Mouse (Mus musculus) spleen, postnatal 14 days (tissue): ENCODE measurements around the gene Krt33b.

Experiments
- DNase-seq, 2 experiments: peaks; one replicate each; pipeline ENCODE4 v3.0.0; 2021 to 2022; ENCODE audit warnings: low spot score in 2 of 2

Gene Krt33b

GRCm38 (mm10) chr11:100029768-100030167 lies at the start of gene Krt33b:
Krt33b (minus strand) TSS chr11:100029868.
- DNase-seq, result no peak

GRCm38 (mm10) chr11:100073873-100074272 lies 44.2 kb upstream of the Krt33b start:
- no peak for DNase-seq

- no peak for DNase-seq
Observed at GRCm38 (mm10) chr11:100067293-100068036, 37.8 kb upstream of the Krt33b start.

GRCm38 (mm10) chr11:100066236-100067010 lies 36.8 kb upstream of the Krt33b start:
- DNase-seq, result no peak

- DNase-seq, result no peak
Observed at GRCm38 (mm10) chr11:100058875-100059274, 29.2 kb upstream of the Krt33b start.

- no peak for DNase-seq
Observed at GRCm38 (mm10) chr11:100055686-100056655, 26.3 kb upstream of the Krt33b start.

GRCm38 (mm10) chr11:100050451-100050850 lies 20.8 kb upstream of the Krt33b start, which contains the start of gene Krt31:
Krt31 (minus strand) TSS chr11:100050551.
- DNase-seq, result no peak

GRCm38 (mm10) chr11:100047193-100047592 lies 17.5 kb upstream of the Krt33b start:
- no peak for DNase-seq

- no peak for DNase-seq
Observed at GRCm38 (mm10) chr11:100046303-100046866, 16.7 kb upstream of the Krt33b start.

GRCm38 (mm10) chr11:100041454-100041853 lies 11.8 kb upstream of the Krt33b start, which contains the start of gene Krt34:
Krt34 (minus strand) TSS chr11:100041554.
- DNase-seq, result no peak

- DNase-seq, result no peak
Observed at GRCm38 (mm10) chr11:100021438-100021837, 8.2 kb downstream of the Krt33b start.

GRCm38 (mm10) chr11:100019466-100019865 lies 10.2 kb downstream of the Krt33b start:
- no peak for DNase-seq

GRCm38 (mm10) chr11:100016112-100016511 lies 13.6 kb downstream of the Krt33b start, which contains the start of gene Krt33a:
Krt33a (minus strand) TSS chr11:100016212.
- no peak for DNase-seq

GRCm38 (mm10) chr11:100013691-100014171 lies 15.9 kb downstream of the Krt33b start:
- no peak for DNase-seq

GRCm38 (mm10) chr11:100010682-100011081 lies 19.0 kb downstream of the Krt33b start:
- no peak for DNase-seq

- DNase-seq, result no peak
Observed at GRCm38 (mm10) chr11:100008336-100008735, 21.3 kb downstream of the Krt33b start.

GRCm38 (mm10) chr11:100006624-100007023 lies 23.0 kb downstream of the Krt33b start:
- DNase-seq, result no peak

- no peak for DNase-seq
Observed at GRCm38 (mm10) chr11:100005905-100006304, 23.8 kb downstream of the Krt33b start.

GRCm38 (mm10) chr11:100004846-100005245 lies 24.8 kb downstream of the Krt33b start:
- no peak for DNase-seq

GRCm38 (mm10) chr11:99999091-99999490 lies 30.6 kb downstream of the Krt33b start:
- no peak for DNase-seq

GRCm38 (mm10) chr11:99994384-99994661 lies 35.3 kb downstream of the Krt33b start:
- DNase-seq, result no peak
